Mouse (Mus musculus) liver, embryonic 14.5 days (tissue): ENCODE results near the gene Rnf39. TPM values are rescaled to one million over a fixed set of nuclear protein-coding genes. Genes with fewer than 3 reads are reported as not detected.

Experiments used
- ATAC-seq: fragments of 200-750 bp; cut with Nextera tagmentation; 2 replicates; pipeline ENCODE4 v1.8.0; 2017; ENCODE audit warnings: moderate number of reproducible peaks, mild to moderate bottlenecking, moderate library complexity; ENCODE audit not compliant: insufficient read depth
- DNase-seq, 3 experiments: peaks; one replicate each; pipeline ENCODE4 v3.0.0-alpha.2; 2012 to 2013; ENCODE audit warnings: low read depth in 3 of 3, low spot score in 3 of 3
- H3K27ac ChIP-seq: fragments of 300-500 bp; sonication (generic); 2 replicates; pipeline ENCODE4 v1.5.1; 2014; ENCODE audit warnings: moderate library complexity, mild to moderate bottlenecking, control low read depth, inconsistent platforms
- H3K27me3 ChIP-seq: fragments of 300-500 bp; sonication (generic); 2 replicates; pipeline ENCODE4 v1.6.1; 2014; ENCODE audit warnings: mild to moderate bottlenecking, low read length, moderate library complexity; ENCODE audit not compliant: control insufficient read depth, insufficient read depth
- H3K36me3 ChIP-seq: fragments of 300-500 bp; sonication (generic); replicated peaks from 2 replicates; pipeline ENCODE4 v1.6.1; 2014; ENCODE audit warnings: low read depth; ENCODE audit not compliant: control insufficient read depth, insufficient read depth
- H3K4me1 ChIP-seq, 2 experiments: fragments of 200-500 bp in 1 of 2; fragments of 300-500 bp in 1 of 2; sonication (generic) in 1 of 2; replicated peaks; 2 replicates each; pipeline ENCODE4 v1.6.1; 2012 to 2014; ENCODE audit warnings: antibody characterized with exemption in 1 of 2, inconsistent platforms in 1 of 2, low read length in 1 of 2; ENCODE audit not compliant: control insufficient read depth in 2 of 2, insufficient read depth in 2 of 2
- H3K4me2 ChIP-seq: fragments of 300-500 bp; sonication (generic); 2 replicates; pipeline ENCODE4 v1.6.1; 2014; ENCODE audit warnings: low read depth, mild to moderate bottlenecking, control low read depth, moderate library complexity
- H3K4me3 ChIP-seq, 2 experiments: fragments of 200-500 bp in 1 of 2; fragments of 300-500 bp in 1 of 2; sonication (generic) in 1 of 2; 2 replicates each; pipeline ENCODE4 v1.5.1; 2012 to 2014; ENCODE audit warnings: low read depth in 2 of 2, low read length in 2 of 2, mild to moderate bottlenecking in 2 of 2, control low read depth in 1 of 2, inconsistent platforms in 1 of 2, moderate library complexity in 1 of 2; ENCODE audit not compliant: insufficient read depth in 1 of 2
- H3K9ac ChIP-seq: fragments of 300-500 bp; sonication (generic); replicated peaks from 2 replicates; pipeline ENCODE4 v1.6.1; 2014; ENCODE audit warnings: mild to moderate bottlenecking, control low read depth, moderate library complexity
- H3K9me3 ChIP-seq: fragments of 300-500 bp; sonication (generic); 2 replicates; pipeline ENCODE4 v1.6.1; 2016; ENCODE audit warnings: low read length, mixed read lengths; ENCODE audit not compliant: control insufficient read depth
- CTCF ChIP-seq: IDR thresholded peaks from 2 replicates; pipeline ENCODE4 v1.5.1; 2016; ENCODE audit warnings: antibody characterized with exemption, low read depth, control low read depth
- EP300 ChIP-seq: IDR thresholded peaks from 2 replicates; pipeline ENCODE4 v1.6.1; 2016; ENCODE audit warnings: antibody characterized with exemption, low read depth
- WGBS: fragments of 180-500 bp; shearing (Covaris S2); extraction: QIAGEN DNeasy Blood & Tissue Kit; methylation state at CpG from one replicate; pipeline ENCODE4 v1.1.7; 2014; ENCODE audit not compliant: insufficient replicate concordance; 5-methylcytosine and 5-hydroxymethylcytosine counted together
- polyA plus RNA-seq, 2 experiments: library from polyadenylated mRNA; depleted of rRNA in 1 of 2; stranded (reverse) in 1 of 2; unstranded in 1 of 2; fragments of >200 nt; fragmentation: Nextera tagmentation in 1 of 2; extraction: Ambion mirVana in 1 of 2; gene quantifications; 2 replicates each; pipeline versions ENCODE4 v1.2.1 to v1.2.3; 2012 to 2014

Rnf39 gene
- polyA plus RNA-seq, 2 experiments: 0.02 TPM; not detected in 1

- Histone ChIP-seq H3K27ac (no peak overlapping the region; the same call in 1 of the 2 replicates), H3K9ac (peak overlapping the region; percentile 89), H3K4me3 (peak overlapping the region; percentile 86 to 97), H3K36me3 (no peaks in the 10 kb centered on the region; the same call in 1 of the 2 replicates), H3K4me2 (peak overlapping the region; percentile 95), H3K27me3 (no peaks in the 10 kb centered on the region), H3K4me1 (peaks cover 13 to 14% of the 10 kb centered on the region in 2 experiments), H3K9me3 (no peaks in the 10 kb centered on the region)
- no peak for ATAC-seq
- 13% methylated on average over 12 of the region's 12 CpGs for WGBS
- peak in 1 of 3 experiments; percentile 19 for DNase-seq
- no peak for TF ChIP-seq EP300
- TF ChIP-seq CTCF: no peak
Observed at GRCm38 (mm10) chr17:36958884-36959283, 16.2 kb downstream of the Rnf39 start.

GRCm38 (mm10) chr17:36961125-36961524 is 18.4 kb downstream of the Rnf39 start:
- ATAC-seq (no peak), DNase-seq (no peak)
- H3K27ac ChIP-seq: no peak overlapping the region
- peaks cover 13 to 14% of the 10 kb centered on the region in 2 experiments for H3K4me1 ChIP-seq
- no peak overlapping the region for H3K4me3 ChIP-seq
- H3K36me3 ChIP-seq: no peaks in the 10 kb centered on the region; the same call in 1 of the 2 replicates
- H3K4me2 ChIP-seq: no peak overlapping the region
- no peaks in the 10 kb centered on the region for H3K27me3 ChIP-seq
- no peak overlapping the region for H3K9ac ChIP-seq
- TF ChIP-seq EP300 (no peak), CTCF (no peak)
- H3K9me3 ChIP-seq: no peaks in the 10 kb centered on the region
- WGBS: 43% methylated on average over 1 of the region's 1 CpGs

DNA sequence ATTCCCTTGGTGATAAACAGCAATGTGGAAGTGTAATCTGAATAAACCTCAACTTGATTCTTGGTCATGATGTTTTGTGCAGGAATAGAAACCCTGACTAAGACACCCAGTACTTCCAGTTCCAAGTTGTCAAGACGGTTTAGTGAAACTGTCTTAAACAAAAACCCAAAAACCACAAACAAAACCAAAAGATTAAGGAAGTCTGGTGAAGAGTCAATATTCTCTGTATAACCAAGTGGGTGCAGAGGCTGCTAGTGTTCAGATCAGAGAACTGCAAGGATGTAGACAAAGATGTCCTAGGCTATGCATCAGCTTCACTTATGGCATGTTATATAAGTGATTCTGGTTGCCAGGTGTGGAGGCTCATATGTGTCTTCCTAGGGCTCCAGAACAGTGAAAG is 24.2 kb downstream of the Rnf39 start:
- no peaks in the 10 kb centered on the region for H3K36me3 ChIP-seq
- DNase-seq: no peak
- no peak for TF ChIP-seq CTCF
- no peak for TF ChIP-seq EP300
- 9% methylated on average over 1 of the region's 1 CpGs for WGBS
- no peaks in the 10 kb centered on the region for H3K27me3 ChIP-seq
- H3K4me2 ChIP-seq: no peak overlapping the region
- H3K27ac ChIP-seq: no peak overlapping the region
- H3K9ac ChIP-seq: no peak overlapping the region
- ATAC-seq: no peak
- no peak overlapping the region for H3K4me3 ChIP-seq
- no peaks in the 10 kb centered on the region; a peak in 1 of 4 replicates for H3K4me1 ChIP-seq
- H3K9me3 ChIP-seq: no peaks in the 10 kb centered on the region

DNA sequence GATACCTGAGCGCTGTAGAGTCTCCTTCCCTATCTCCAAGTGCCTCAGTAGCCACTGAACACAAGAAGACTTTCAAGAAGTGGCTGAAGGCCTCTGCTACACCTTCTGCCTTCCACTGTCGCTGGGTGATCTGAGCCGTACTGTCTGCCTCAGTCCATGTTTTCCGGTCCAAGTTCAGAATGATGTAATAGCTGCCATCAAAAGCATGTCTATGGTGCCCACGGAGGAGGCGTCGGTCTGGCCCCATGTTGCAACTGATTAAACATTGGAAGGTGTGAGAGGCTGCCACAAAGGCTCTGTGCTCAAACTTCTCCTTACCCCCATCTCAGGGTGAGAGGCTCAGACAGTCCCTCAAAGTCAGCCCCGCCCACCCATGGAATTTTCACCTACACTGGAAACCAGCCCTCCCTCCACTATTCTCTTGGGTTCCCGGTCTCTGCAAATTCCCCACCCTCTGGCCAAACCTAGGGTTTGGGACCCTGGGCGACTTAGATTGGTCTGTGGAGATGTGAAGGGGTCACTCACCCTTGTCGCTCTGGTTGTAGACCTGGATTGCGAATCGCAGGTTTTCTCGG is 27.7 kb downstream of the Rnf39 start:
- WGBS: 62% methylated on average over 14 of the region's 14 CpGs
- H3K4me1 ChIP-seq: no peaks in the 10 kb centered on the region; a peak in 1 of 4 replicates
- no peaks in the 10 kb centered on the region for H3K36me3 ChIP-seq
- no peak overlapping the region for H3K4me2 ChIP-seq
- H3K4me3 ChIP-seq: no peak overlapping the region
- no peaks in the 10 kb centered on the region for H3K9me3 ChIP-seq
- H3K27ac ChIP-seq: no peak overlapping the region
- H3K9ac ChIP-seq: no peak overlapping the region
- no peaks in the 10 kb centered on the region for H3K27me3 ChIP-seq
- DNase-seq (no peak), ATAC-seq (peak; percentile 26; the same call in 1 of the 2 replicates)
- TF ChIP-seq CTCF (no peak), EP300 (no peak)

DNA sequence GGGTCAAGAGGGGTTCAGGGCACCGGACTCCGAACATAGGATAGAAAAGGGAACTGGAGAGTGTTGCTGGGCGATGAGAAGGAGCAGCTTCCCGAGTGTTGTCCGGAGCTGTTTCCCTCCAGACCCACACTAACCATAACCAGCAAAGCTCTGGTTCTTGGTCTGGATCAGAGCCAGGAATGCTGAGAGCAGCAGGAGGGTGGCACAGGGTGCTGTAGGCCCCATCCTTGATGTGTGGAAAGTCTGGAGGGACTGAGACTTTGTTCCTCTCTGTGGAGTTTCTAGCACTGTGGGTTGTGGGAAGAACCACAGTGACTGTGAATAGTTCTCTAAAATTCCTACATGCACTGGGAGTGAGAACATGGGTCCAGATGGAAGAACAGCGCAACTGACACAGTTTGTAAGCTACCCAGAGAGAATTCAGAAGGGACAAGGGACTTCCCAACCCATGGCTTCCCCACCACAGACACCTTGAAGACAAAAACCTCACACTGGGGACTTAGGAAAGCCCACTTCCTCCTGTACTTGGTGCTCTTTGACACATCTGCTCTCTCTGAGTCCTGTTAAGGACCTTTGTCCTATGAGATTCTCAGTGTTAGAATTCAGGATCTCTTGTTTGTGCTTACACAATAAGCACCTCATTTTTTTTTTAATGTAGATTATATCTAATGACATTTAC is 28.6 kb downstream of the Rnf39 start:
- WGBS: 54% methylated on average over 6 of the region's 6 CpGs
- Histone ChIP-seq H3K9me3 (no peaks in the 10 kb centered on the region), H3K27ac (no peak overlapping the region), H3K4me2 (no peak overlapping the region), H3K36me3 (no peaks in the 10 kb centered on the region), H3K4me3 (no peak overlapping the region), H3K4me1 (no peaks in the 10 kb centered on the region; a peak in 1 of 4 replicates), H3K9ac (no peak overlapping the region), H3K27me3 (no peaks in the 10 kb centered on the region)
- DNase-seq: no peak
- no peak for ATAC-seq
- no peak for TF ChIP-seq EP300
- TF ChIP-seq CTCF: no peak
